Mouse (Mus musculus) liver, postnatal 0 days (tissue): ENCODE data around the gene Mybphl. TPM values are rescaled to one million over a fixed set of nuclear protein-coding genes. Genes with fewer than 3 reads are reported as not detected.

ENCODE experiments used
- ATAC-seq: fragments of 200-750 bp; cut with Nextera tagmentation; 2 replicates; pipeline ENCODE4 v1.8.0; 2017; ENCODE audit warnings: mild to moderate bottlenecking, moderate library complexity
- DNase-seq: peaks from one replicate; pipeline ENCODE4 v3.0.0-alpha.2; 2016
- H3K27ac ChIP-seq: fragments of 300-500 bp; sonication (generic); 2 replicates; pipeline ENCODE4 v1.5.1; 2014; ENCODE audit warnings: antibody characterized with exemption, moderate library complexity, mild to moderate bottlenecking, low read depth
- H3K27me3 ChIP-seq: fragments of 300-500 bp; sonication (generic); 2 replicates; pipeline ENCODE4 v1.6.1; 2014; ENCODE audit warnings: low read length, control low read depth, mixed read lengths; ENCODE audit not compliant: insufficient read depth
- H3K36me3 ChIP-seq: fragments of 300-500 bp; sonication (generic); replicated peaks from 2 replicates; pipeline ENCODE4 v1.6.1; 2014; ENCODE audit warnings: mild to moderate bottlenecking, control low read depth, low read length, moderate library complexity, mixed read lengths; ENCODE audit not compliant: insufficient read depth
- H3K4me1 ChIP-seq: fragments of 300-500 bp; sonication (generic); 2 replicates; pipeline ENCODE4 v1.6.1; 2014; ENCODE audit warnings: antibody characterized with exemption, mild to moderate bottlenecking, control low read depth; ENCODE audit not compliant: insufficient read depth
- H3K4me2 ChIP-seq: fragments of 300-500 bp; sonication (generic); 2 replicates; pipeline ENCODE4 v1.6.1; 2014; ENCODE audit warnings: low read depth, mild to moderate bottlenecking, low read length, moderate library complexity, mixed read lengths
- H3K4me3 ChIP-seq: fragments of 300-500 bp; sonication (generic); 2 replicates; pipeline ENCODE4 v1.5.1; 2014; ENCODE audit warnings: low read depth, low read length
- H3K9ac ChIP-seq: fragments of 300-500 bp; sonication (generic); replicated peaks from 2 replicates; pipeline ENCODE4 v1.6.1; 2014; ENCODE audit warnings: mild to moderate bottlenecking, moderate library complexity
- H3K9me3 ChIP-seq: fragments of 300-500 bp; sonication (generic); 2 replicates; pipeline ENCODE4 v1.6.1; 2016; ENCODE audit warnings: mild to moderate bottlenecking, control low read depth, low read length, mixed read lengths
- CTCF ChIP-seq: sonication (generic); IDR thresholded peaks from 2 replicates; pipeline ENCODE4 v1.5.1; 2016; ENCODE audit warnings: antibody characterized with exemption, low read depth
- EP300 ChIP-seq: IDR thresholded peaks from 2 replicates; pipeline ENCODE4 v1.6.1; 2016; ENCODE audit warnings: antibody characterized with exemption, low read depth, mild to moderate bottlenecking
- WGBS: fragments of 180-500 bp; shearing (Covaris S2); extraction: QIAGEN DNeasy Blood & Tissue Kit; methylation state at CpG from one replicate; pipeline ENCODE4 v1.1.7; 2014; ENCODE audit not compliant: insufficient replicate concordance; 5-methylcytosine and 5-hydroxymethylcytosine counted together
- polyA plus RNA-seq: library from polyadenylated mRNA; unstranded; fragments of >200 nt; fragmentation: Nextera tagmentation; extraction: Ambion mirVana; gene quantifications from 2 replicates; pipeline ENCODE4 v1.2.1, GENCODE M21; 2015

Mybphl gene
- 0.49 and 0.76 TPM in 2 replicates for polyA plus RNA-seq

DNA sequence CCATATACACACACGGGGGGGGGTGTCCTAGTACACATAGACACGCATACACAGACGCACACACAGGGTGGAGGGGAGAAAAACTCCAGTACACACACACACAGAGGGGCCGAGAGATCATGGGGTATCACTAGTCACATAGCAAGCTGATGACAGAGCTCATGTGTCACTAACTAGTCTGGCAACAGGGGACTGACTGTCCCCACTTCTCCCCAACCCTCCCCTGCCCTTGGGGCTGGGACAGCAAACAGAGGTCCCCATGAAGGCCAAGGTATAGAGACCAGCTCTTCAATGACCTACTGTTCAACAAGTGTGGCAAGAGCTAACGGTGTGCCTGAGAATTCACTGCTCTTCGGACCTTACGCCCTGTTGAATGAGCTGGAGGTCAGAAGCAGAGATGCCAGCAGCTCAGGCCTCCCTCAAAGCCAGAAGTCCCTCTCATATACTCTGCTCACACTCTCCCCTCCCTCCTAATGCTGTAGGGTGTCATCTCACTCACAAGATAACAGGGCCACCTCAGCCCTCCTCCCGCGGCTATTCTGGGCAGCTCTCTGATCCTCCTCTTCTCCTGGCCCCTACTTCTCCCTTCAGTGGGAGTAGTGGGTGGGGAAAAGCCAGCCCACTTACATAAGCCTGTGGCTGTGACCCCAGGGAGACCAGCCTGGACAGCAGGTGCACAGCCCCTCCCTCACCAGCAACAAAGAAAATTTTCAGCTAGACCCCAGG, at the start of gene Mybphl:
Gene Mybphl, plus strand, starts transcription at position 642 of the 726 bp plus-strand sequence.
- peaks cover 21% of the 10 kb centered on the region for H3K4me1 ChIP-seq
- DNase-seq (peak; percentile 41), ATAC-seq (peak; percentile 83)
- H3K36me3 ChIP-seq: no peaks in the 10 kb centered on the region
- peak within 1 kb of the TSS; percentile 78 for H3K27ac ChIP-seq
- no peaks in the 10 kb centered on the region for H3K27me3 ChIP-seq
- WGBS: 54% methylated on average over 9 of the region's 9 CpGs
- H3K4me2 ChIP-seq: 0 out of 2 replicates have a peak within 1 kb of the TSS, but pooled peaks have one; percentile 6
- no peaks in the 10 kb centered on the region for H3K9me3 ChIP-seq
- TF ChIP-seq EP300 (peak; percentile 52; the same call in 1 of the 2 replicates), CTCF (no peak)
- no peak within 1 kb of the TSS for H3K4me3 ChIP-seq
- peak within 1 kb of the TSS; percentile 31 for H3K9ac ChIP-seq

DNA sequence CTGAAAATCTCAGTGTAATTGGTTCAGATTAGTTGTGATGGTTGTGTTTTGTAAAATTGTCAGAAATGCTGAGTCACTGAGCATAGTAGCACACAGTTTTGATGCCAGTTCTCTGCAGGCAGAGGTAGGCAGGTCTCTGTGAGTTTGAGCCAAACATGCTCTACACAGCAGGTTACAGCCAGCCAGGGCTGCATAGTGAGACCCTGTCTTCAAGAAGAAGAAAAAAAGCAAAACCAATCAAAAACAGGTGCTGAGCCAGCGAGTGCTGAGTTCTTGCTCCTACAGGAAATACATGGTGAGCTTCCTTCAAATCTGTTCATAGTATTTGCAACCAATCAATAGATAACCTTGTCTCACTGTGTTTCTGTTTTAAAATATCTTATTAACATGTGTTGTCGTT, 46.2 kb upstream of the Mybphl start:
- Histone ChIP-seq H3K9ac (no peak overlapping the region), H3K27me3 (no peaks in the 10 kb centered on the region), H3K9me3 (no peaks in the 10 kb centered on the region), H3K4me2 (no peak overlapping the region), H3K36me3 (no peaks in the 10 kb centered on the region; the same call in 1 of the 2 replicates), H3K4me3 (no peak overlapping the region), H3K27ac (no peak overlapping the region), H3K4me1 (no peaks in the 10 kb centered on the region; the same call in 1 of the 2 replicates)
- DNase-seq (no peak), ATAC-seq (no peak)
- 70% methylated on average over 2 of the region's 2 CpGs for WGBS
- TF ChIP-seq CTCF: no peak
- TF ChIP-seq EP300: no peak

- H3K36me3 ChIP-seq: peaks cover 10% of the 10 kb centered on the region
- no peaks in the 10 kb centered on the region for H3K27me3 ChIP-seq
- no peak overlapping the region for H3K9ac ChIP-seq
- no peaks in the 10 kb centered on the region; the same call in 1 of the 2 replicates for H3K4me1 ChIP-seq
- WGBS: 67% methylated on average over 4 of the region's 4 CpGs
- H3K9me3 ChIP-seq: no peaks in the 10 kb centered on the region
- TF ChIP-seq CTCF (no peak), EP300 (no peak)
- DNase-seq (no peak), ATAC-seq (no peak)
- no peak overlapping the region for H3K27ac ChIP-seq
- no peak overlapping the region for H3K4me3 ChIP-seq
- H3K4me2 ChIP-seq: no peak overlapping the region
Observed at GRCm38 (mm10) chr3:108321671-108322070, 43.0 kb upstream of the Mybphl start.

DNA sequence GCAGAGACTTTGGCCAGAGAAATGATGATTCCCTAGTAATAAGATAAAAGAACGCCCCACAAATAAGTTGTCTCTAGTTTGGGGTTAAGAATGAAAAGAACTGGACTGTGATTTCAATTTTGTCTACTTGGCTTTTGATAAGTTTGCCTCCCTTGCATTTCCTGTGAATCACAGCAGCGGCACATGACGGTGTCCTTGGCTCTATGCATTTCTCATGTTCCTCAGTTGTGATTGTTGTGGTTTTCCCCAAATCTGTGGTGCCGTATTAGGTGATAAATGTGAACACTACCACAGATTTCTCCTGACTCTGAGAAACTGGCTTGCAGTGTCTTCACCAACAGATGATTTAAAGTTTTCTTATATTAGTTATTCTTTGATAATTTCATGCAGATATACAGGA, 42.6 kb upstream of the Mybphl start:
- H3K4me1 ChIP-seq: no peaks in the 10 kb centered on the region; the same call in 1 of the 2 replicates
- peaks cover 14% of the 10 kb centered on the region for H3K36me3 ChIP-seq
- DNase-seq (no peak), ATAC-seq (no peak)
- H3K4me3 ChIP-seq: no peak overlapping the region
- H3K27ac ChIP-seq: no peak overlapping the region
- TF ChIP-seq CTCF: no peak
- no peak for TF ChIP-seq EP300
- H3K9me3 ChIP-seq: no peaks in the 10 kb centered on the region
- WGBS: 53% methylated on average over 4 of the region's 4 CpGs
- H3K27me3 ChIP-seq: no peaks in the 10 kb centered on the region
- no peak overlapping the region for H3K4me2 ChIP-seq
- H3K9ac ChIP-seq: no peak overlapping the region

DNA sequence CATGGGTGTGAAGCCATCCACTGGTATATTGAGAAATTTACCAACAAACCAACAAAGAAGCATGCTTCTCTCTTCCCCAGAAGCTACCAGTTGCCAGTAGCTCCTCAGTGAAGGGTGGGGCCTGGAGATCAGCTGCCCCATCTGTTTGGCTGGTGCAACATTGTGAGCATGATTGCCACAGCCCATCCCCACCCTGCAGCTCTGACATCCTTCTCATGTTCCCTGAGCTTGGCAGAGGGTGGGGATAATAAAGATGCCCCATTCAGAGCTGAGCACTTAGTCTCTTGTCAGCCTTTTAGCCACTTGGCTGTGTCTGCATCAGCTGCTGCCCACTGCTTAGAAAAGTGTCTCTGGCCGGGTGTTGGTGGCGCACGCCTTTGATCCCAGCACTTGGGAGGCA, 41.7 kb upstream of the Mybphl start:
- Histone ChIP-seq H3K4me3 (no peak overlapping the region), H3K27me3 (no peaks in the 10 kb centered on the region), H3K4me2 (no peak overlapping the region), H3K36me3 (peaks cover 21% of the 10 kb centered on the region), H3K27ac (no peak overlapping the region), H3K9ac (no peak overlapping the region), H3K9me3 (no peaks in the 10 kb centered on the region), H3K4me1 (no peaks in the 10 kb centered on the region; the same call in 1 of the 2 replicates)
- WGBS: 85% methylated on average over 3 of the region's 3 CpGs
- TF ChIP-seq CTCF (no peak), EP300 (no peak)
- DNase-seq (no peak), ATAC-seq (peak; percentile 77)

GRCm38 (mm10) chr3:108324837-108325236, 39.9 kb upstream of the Mybphl start:
- Histone ChIP-seq H3K9ac (no peak overlapping the region), H3K4me1 (no peaks in the 10 kb centered on the region; the same call in 1 of the 2 replicates), H3K4me2 (no peak overlapping the region), H3K36me3 (peaks cover 25% of the 10 kb centered on the region), H3K27me3 (no peaks in the 10 kb centered on the region), H3K9me3 (no peaks in the 10 kb centered on the region), H3K4me3 (no peak overlapping the region), H3K27ac (no peak overlapping the region)
- TF ChIP-seq EP300: no peak
- DNase-seq (no peak), ATAC-seq (no peak)
- 76% methylated on average over 4 of the region's 4 CpGs for WGBS
